Mouse (Mus musculus) thymus, postnatal 4 days (tissue): Measurements from ENCODE around the gene Gm8232.
"Not testable (repeated sequence)": the region's sequence is repeated elsewhere in the genome, so short reads cannot be mapped to it uniquely, and the experiment has no call there.

Experiments used
- DNase-seq: peaks from one replicate; pipeline ENCODE4 v3.0.0; 2021

The Gm8232 gene

DNA sequence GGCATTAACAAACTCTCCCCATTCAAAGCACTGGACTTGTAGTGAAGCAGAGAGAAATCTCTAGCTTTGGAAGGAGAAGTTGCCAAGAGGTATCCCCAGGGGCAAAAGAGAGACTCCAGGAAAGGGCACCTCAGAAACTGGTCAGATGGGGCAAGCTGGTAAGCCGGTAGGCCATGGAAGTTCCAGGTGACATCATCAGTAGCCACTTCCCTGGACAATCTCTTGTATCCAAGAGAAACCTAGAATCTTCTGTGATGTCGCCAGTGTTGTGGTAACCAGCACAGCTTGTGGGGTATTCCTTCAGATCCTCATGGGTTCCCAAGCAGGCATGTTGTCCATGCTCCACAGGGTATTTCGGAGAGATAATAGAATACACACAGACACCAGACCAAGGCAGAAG is at the start of gene Gm8232:
Gene Gm8232 (plus strand): TSS at position 301 of the 400 bp plus-strand sequence.
- DNase-seq = not testable (repeated sequence)

DNA sequence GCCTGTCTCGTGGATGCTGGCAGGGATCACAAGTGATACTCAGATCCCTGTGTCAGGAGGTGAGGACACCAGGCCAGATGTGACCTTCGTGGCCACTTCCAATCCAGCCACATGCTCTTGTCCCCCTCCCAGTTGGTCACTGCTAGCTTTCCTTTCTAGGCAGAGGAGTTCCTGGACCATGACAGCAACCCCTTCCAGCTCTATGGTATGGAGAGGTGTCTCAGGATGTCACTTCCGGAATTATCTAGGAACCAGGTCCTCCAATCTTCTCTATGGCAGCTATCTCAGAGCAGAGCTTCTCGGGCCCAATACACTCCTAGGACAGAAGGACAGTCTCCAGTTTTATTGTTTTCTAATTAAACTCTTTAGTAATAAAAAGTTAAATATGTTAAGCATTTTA is 49.2 kb upstream of the Gm8232 start:
- DNase-seq = not testable (repeated sequence)

DNA sequence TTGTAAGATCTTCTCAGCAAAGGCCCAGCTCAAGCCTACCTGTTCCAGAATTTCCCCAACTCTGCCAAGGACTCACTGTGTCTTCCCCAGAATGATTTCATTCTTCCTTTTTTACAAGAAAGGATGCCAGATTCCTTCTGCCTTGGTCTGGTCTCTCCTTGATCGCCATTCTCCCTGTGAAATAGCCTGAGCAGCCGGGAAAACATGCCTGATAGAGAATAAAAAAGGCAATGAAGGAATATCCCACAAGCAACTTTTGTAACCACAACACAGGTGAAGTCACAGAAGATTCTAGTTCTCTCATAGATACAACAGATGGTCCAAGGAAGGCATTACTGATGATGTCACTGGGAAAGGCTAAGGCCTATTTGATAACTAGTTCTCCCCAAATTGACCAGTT is 22.8 kb upstream of the Gm8232 start, which contains the start of gene Gm3371:
Gene Gm3371 (minus strand): TSS at position 101 of the 400 bp plus-strand sequence.
- not testable (repeated sequence) for DNase-seq
